Mouse (Mus musculus) heart, postnatal 0 days (tissue): ENCODE data around the gene Iars2. TPM values are rescaled to one million over a fixed set of nuclear protein-coding genes. Genes with fewer than 3 reads are reported as not detected.
A peak's percentile ranks its signal among the peaks of the same experiment; 100 is the strongest.

ENCODE experiments used
- ATAC-seq: fragments of 200-750 bp; cut with Nextera tagmentation; 2 replicates; pipeline ENCODE4 v1.8.0; 2017; ENCODE audit warnings: low read depth, moderate number of reproducible peaks, moderate library complexity; ENCODE audit not compliant: insufficient read depth
- DNase-seq: peaks from one replicate; pipeline ENCODE4 v3.0.0-alpha.2; 2016; ENCODE audit warnings: low spot score
- H3K27ac ChIP-seq: fragments of 300-500 bp; sonication (generic); 2 replicates; pipeline ENCODE4 v1.5.1; 2014; ENCODE audit warnings: low read depth, mild to moderate bottlenecking
- H3K27me3 ChIP-seq: fragments of 300-500 bp; sonication (generic); 2 replicates; pipeline ENCODE4 v1.6.1; 2014; ENCODE audit warnings: low read length, mixed read lengths; ENCODE audit not compliant: control insufficient read depth, insufficient read depth
- H3K36me3 ChIP-seq: fragments of 300-500 bp; sonication (generic); replicated peaks from 2 replicates; pipeline ENCODE4 v1.6.1; 2014; ENCODE audit warnings: low read length, mixed read lengths; ENCODE audit not compliant: control insufficient read depth, insufficient read depth
- H3K4me1 ChIP-seq: fragments of 300-500 bp; sonication (generic); 2 replicates; pipeline ENCODE4 v1.6.1; 2014; ENCODE audit warnings: antibody characterized with exemption; ENCODE audit not compliant: control insufficient read depth, insufficient read depth
- H3K4me2 ChIP-seq: fragments of 300-500 bp; sonication (generic); 2 replicates; pipeline ENCODE4 v1.6.1; 2014; ENCODE audit warnings: low read depth, mild to moderate bottlenecking, low read length, moderate library complexity
- H3K4me3 ChIP-seq: fragments of 300-500 bp; sonication (generic); 2 replicates; pipeline ENCODE4 v1.5.1; 2014; ENCODE audit warnings: low read depth, low read length
- H3K9ac ChIP-seq: fragments of 300-500 bp; sonication (generic); replicated peaks from 2 replicates; pipeline ENCODE4 v1.6.1; 2014; ENCODE audit warnings: low read depth, low read length, mixed read lengths
- H3K9me3 ChIP-seq: fragments of 300-500 bp; sonication (generic); replicated peaks from 2 replicates; pipeline ENCODE4 v1.6.1; 2016; ENCODE audit warnings: low read length; ENCODE audit not compliant: control insufficient read depth
- CTCF ChIP-seq: IDR thresholded peaks from 2 replicates; pipeline ENCODE4 v1.5.1; 2016; ENCODE audit warnings: antibody characterized with exemption, control low read depth, low read depth
- EP300 ChIP-seq: IDR thresholded peaks from 2 replicates; pipeline ENCODE4 v1.6.1; 2016; ENCODE audit warnings: antibody characterized with exemption, low read depth
- WGBS: fragments of 180-500 bp; shearing (Covaris S2); extraction: QIAGEN DNeasy Blood & Tissue Kit; methylation state at CpG from one replicate; pipeline ENCODE4 v1.1.7; 2014; 5-methylcytosine and 5-hydroxymethylcytosine counted together
- polyA plus RNA-seq: library from polyadenylated mRNA; unstranded; fragments of >200 nt; fragmentation: Nextera tagmentation; extraction: Ambion mirVana; gene quantifications from 2 replicates; pipeline ENCODE4 v1.2.1, GENCODE M21; 2015
- total RNA-seq: library from RNA; depleted of rRNA; stranded (reverse); fragments of >200 nt; gene quantifications from 2 replicates; pipeline ENCODE4 v1.2.3, GENCODE M21; 2014; ENCODE audit warnings: low replicate concordance

Iars2 gene
- total and polyA plus RNA-seq, 2 experiments from 2014 or later, result 38.9 to 102 TPM

GRCm38 (mm10) chr1:185314546-185314945 lies 14.7 kb downstream of the Iars2 start:
- 77% methylated on average over 4 of the region's 4 CpGs for WGBS
- Histone ChIP-seq H3K36me3 (peaks cover 45% of the 10 kb centered on the region), H3K4me1 (no peaks in the 10 kb centered on the region; the same call in 1 of the 2 replicates)

GRCm38 (mm10) chr1:185311949-185312348 lies 17.2 kb downstream of the Iars2 start:
- ATAC-seq, result peak; percentile 43; the same call in 1 of the 2 replicates
- peak; percentile 53 for DNase-seq
- H3K36me3 ChIP-seq, result peaks cover 37% of the 10 kb centered on the region
- peak overlapping the region; percentile 40 for H3K4me2 ChIP-seq
- TF ChIP-seq CTCF, result no peak
- no peak for TF ChIP-seq EP300
- no peaks in the 10 kb centered on the region; the same call in 1 of the 2 replicates for H3K4me1 ChIP-seq
- WGBS, result 22% methylated on average over 9 of the region's 9 CpGs
- H3K27ac ChIP-seq, result peak overlapping the region; percentile 45
- H3K9ac ChIP-seq, result no peak overlapping the region
- no peak overlapping the region for H3K4me3 ChIP-seq
- H3K27me3 ChIP-seq, result no peaks in the 10 kb centered on the region
- H3K9me3 ChIP-seq, result no peaks in the 10 kb centered on the region

More at GRCm38 (mm10) chr1:185314546-185314945, 14.7 kb downstream of the Iars2 start:
- Histone ChIP-seq H3K9me3 (no peaks in the 10 kb centered on the region), H3K9ac (no peak overlapping the region), H3K4me3 (no peak overlapping the region), H3K27ac (no peak overlapping the region), H3K4me2 (no peak overlapping the region), H3K27me3 (no peaks in the 10 kb centered on the region)
- no peak for TF ChIP-seq CTCF
- TF ChIP-seq EP300, result no peak
- no peak for DNase-seq
- no peak for ATAC-seq

DNA sequence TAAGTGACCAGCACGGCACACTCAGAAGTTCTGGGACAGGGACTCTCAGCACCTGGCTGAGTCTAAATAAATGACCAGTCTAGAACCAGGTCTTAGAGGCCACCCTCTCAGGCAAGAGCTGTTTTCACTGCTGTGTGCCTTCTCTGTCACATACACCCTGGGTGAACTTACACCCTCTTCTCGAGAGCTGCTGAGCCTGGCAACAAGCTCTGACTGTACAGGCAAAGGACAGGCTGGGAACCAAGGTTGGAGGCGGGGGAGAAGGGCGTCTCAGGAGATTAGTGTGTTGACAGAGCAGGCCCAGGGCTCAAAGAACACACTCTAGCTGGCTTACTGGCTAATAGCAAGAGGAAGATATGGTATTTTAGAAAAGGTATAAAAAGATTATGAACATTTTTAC lies 20.3 kb downstream of the Iars2 start:
- H3K27ac ChIP-seq, result peak overlapping the region; percentile 7
- peak; percentile 88 for ATAC-seq
- DNase-seq, result peak; percentile 71
- 0 out of 2 replicates have a peak overlapping the region, but pooled peaks have one; percentile 13 for H3K4me2 ChIP-seq
- WGBS, result 24% methylated on average over 4 of the region's 4 CpGs
- no peak for TF ChIP-seq CTCF
- no peak for TF ChIP-seq EP300
- no peaks in the 10 kb centered on the region for H3K9me3 ChIP-seq
- H3K9ac ChIP-seq, result no peak overlapping the region
- no peak overlapping the region for H3K4me3 ChIP-seq
- H3K27me3 ChIP-seq, result no peaks in the 10 kb centered on the region
- H3K36me3 ChIP-seq, result peaks cover 24% of the 10 kb centered on the region
- no peaks in the 10 kb centered on the region; the same call in 1 of the 2 replicates for H3K4me1 ChIP-seq

DNA sequence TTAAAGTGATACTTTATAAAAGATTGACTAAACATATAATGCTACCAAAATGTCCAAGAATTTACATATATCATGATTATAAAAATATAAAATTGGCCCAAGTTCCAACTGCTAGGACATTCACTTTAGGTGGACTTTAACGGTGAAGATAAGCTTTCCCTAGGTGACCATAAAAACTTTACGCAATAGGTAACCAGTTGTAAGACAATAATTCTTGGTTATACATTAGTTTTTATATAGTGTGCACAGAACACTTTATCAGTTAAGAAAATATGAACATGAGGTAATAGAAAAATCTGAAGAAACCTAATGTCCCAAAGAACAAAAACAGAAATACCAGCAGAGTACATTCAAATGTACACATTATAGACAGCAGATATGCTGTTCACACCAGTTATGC lies 20.9 kb downstream of the Iars2 start:
- Histone ChIP-seq H3K27ac (peak overlapping the region; percentile 7; the same call in 1 of the 2 replicates), H3K4me1 (no peaks in the 10 kb centered on the region; the same call in 1 of the 2 replicates), H3K9me3 (no peaks in the 10 kb centered on the region), H3K9ac (no peak overlapping the region), H3K27me3 (no peaks in the 10 kb centered on the region), H3K4me3 (no peak overlapping the region), H3K36me3 (peaks cover 18% of the 10 kb centered on the region), H3K4me2 (no peak overlapping the region)
- no peak for TF ChIP-seq CTCF
- no peak for TF ChIP-seq EP300
- ATAC-seq (no peak), DNase-seq (no peak)
- 93% methylated on average over 2 of the region's 2 CpGs for WGBS

DNA sequence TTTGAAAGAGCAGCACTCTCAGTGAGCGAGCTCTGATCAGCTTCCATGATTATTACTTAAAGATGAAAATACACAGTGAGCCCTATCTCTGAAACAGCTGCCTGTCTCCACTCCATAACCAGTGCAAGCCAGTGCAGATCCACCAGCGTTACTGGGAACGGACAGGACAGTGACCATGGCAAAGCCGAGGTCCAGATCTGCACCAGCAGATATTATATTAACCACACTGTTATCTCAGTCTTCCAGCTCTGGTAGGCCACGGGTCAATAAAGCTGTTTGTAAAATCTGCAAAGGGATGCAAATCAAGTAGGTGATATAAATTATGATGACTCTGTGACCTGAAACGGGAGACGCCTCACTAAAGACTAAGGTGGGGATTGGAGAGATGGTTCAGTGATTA lies 21.6 kb downstream of the Iars2 start:
- TF ChIP-seq CTCF (no peak), EP300 (no peak)
- no peaks in the 10 kb centered on the region; the same call in 1 of the 2 replicates for H3K4me1 ChIP-seq
- WGBS, result 92% methylated on average over 7 of the region's 7 CpGs
- peaks cover 19% of the 10 kb centered on the region for H3K36me3 ChIP-seq
- no peak overlapping the region for H3K4me2 ChIP-seq
- no peak overlapping the region for H3K4me3 ChIP-seq
- H3K9me3 ChIP-seq, result no peaks in the 10 kb centered on the region
- no peak overlapping the region for H3K27ac ChIP-seq
- ATAC-seq (no peak), DNase-seq (no peak)
- H3K9ac ChIP-seq, result no peak overlapping the region
- no peaks in the 10 kb centered on the region for H3K27me3 ChIP-seq

DNA sequence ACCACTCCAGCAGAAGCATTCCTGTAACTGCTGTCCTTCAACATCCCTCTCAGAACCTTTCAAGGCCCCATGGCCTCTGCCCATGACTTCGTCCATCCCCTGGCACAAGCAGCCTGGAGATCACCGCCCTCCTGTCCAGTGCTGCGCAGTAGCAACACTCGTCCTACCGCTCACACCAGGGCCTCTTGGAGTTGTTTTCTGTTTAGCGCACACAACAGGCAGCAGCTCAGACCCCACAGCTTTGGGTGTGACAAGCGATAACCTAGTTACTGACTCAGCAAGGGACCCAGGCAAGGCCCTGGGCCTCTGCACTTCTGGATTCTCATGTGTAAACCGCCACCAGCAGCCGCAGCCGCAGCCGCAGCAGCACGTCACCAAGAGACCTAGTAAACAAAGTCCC lies 22.4 kb downstream of the Iars2 start:
- 96% methylated on average over 12 of the region's 12 CpGs for WGBS
- Histone ChIP-seq H3K9me3 (no peaks in the 10 kb centered on the region), H3K27me3 (no peaks in the 10 kb centered on the region), H3K4me2 (no peak overlapping the region), H3K4me1 (no peaks in the 10 kb centered on the region), H3K36me3 (peaks cover 27% of the 10 kb centered on the region), H3K9ac (no peak overlapping the region), H3K27ac (no peak overlapping the region), H3K4me3 (no peak overlapping the region)
- no peak for ATAC-seq
- TF ChIP-seq EP300 (no peak), CTCF (no peak)
- DNase-seq, result no peak
